Mouse (Mus musculus) liver, embryonic 13.5 days (tissue): Measurements from ENCODE around the gene Mrpl3. TPM values are rescaled to one million over a fixed set of nuclear protein-coding genes. Genes with fewer than 3 reads are reported as not detected.
A peak's percentile ranks its signal among the peaks of the same experiment; 100 is the strongest.

ENCODE experiments used
- ATAC-seq: fragments of 200-750 bp; cut with Nextera tagmentation; 2 replicates; pipeline ENCODE4 v1.8.0; 2017; ENCODE audit warnings: low read depth, mild to moderate bottlenecking, moderate number of reproducible peaks, moderate library complexity
- DNase-seq: peaks from one replicate; pipeline ENCODE4 v3.0.0; 2022
- H3K27ac ChIP-seq: fragments of 300-500 bp; sonication (generic); 2 replicates; pipeline ENCODE4 v1.5.1; 2015; ENCODE audit warnings: moderate library complexity, mild to moderate bottlenecking, inconsistent platforms
- H3K27me3 ChIP-seq: fragments of 300-500 bp; sonication (generic); 2 replicates; pipeline ENCODE4 v1.6.1; 2015; ENCODE audit warnings: mild to moderate bottlenecking, inconsistent platforms
- H3K36me3 ChIP-seq: fragments of 300-500 bp; sonication (generic); 2 replicates; pipeline ENCODE4 v1.6.1; 2015; ENCODE audit warnings: mild to moderate bottlenecking, inconsistent platforms
- H3K4me1 ChIP-seq: fragments of 300-500 bp; sonication (generic); replicated peaks from 2 replicates; pipeline ENCODE4 v1.6.1; 2015; ENCODE audit warnings: inconsistent platforms
- H3K4me2 ChIP-seq: fragments of 300-500 bp; sonication (generic); 2 replicates; pipeline ENCODE4 v1.6.1; 2015; ENCODE audit warnings: inconsistent platforms, mild to moderate bottlenecking, moderate library complexity
- H3K4me3 ChIP-seq: fragments of 300-500 bp; sonication (generic); replicated peaks from 2 replicates; pipeline ENCODE4 v1.5.1; 2015; ENCODE audit warnings: mild to moderate bottlenecking, inconsistent platforms
- H3K9ac ChIP-seq: fragments of 300-500 bp; sonication (generic); 2 replicates; pipeline ENCODE4 v1.6.1; 2015; ENCODE audit warnings: mild to moderate bottlenecking, inconsistent platforms
- H3K9me3 ChIP-seq: fragments of 300-500 bp; sonication (generic); replicated peaks from 2 replicates; pipeline ENCODE4 v1.6.1; 2016; ENCODE audit warnings: inconsistent platforms
- WGBS: fragments of 180-500 bp; shearing (Covaris S2); methylation state at CpG from one replicate; pipeline ENCODE4 v1.1.7; 2015; ENCODE audit not compliant: insufficient replicate concordance; 5-methylcytosine and 5-hydroxymethylcytosine counted together
- polyA plus RNA-seq: library from polyadenylated mRNA; unstranded; fragments of >200 nt; fragmentation: Nextera tagmentation; extraction: Ambion mirVana; gene quantifications from 2 replicates; pipeline ENCODE4 v1.2.1, GENCODE M21; 2015

Gene Mrpl3
- polyA plus RNA-seq, result 83.2 and 92.0 TPM in 2 replicates

GRCm38 (mm10) chr9:105053147-105053557 is at the start of gene Mrpl3:
Gene Mrpl3 (plus strand): TSS chr9:105053239.
- peak within 1 kb of the TSS; percentile 93 for H3K9ac ChIP-seq
- H3K4me2 ChIP-seq, result peak within 1 kb of the TSS; percentile 74
- under 1% methylated on average over 31 of the region's 31 CpGs for WGBS
- no peaks in the 10 kb centered on the region for H3K9me3 ChIP-seq
- ATAC-seq, result peak; percentile 83
- H3K4me3 ChIP-seq, result peak within 1 kb of the TSS; percentile 94
- peak; percentile 63 for DNase-seq
- H3K36me3 ChIP-seq, result peaks cover 31% of the 10 kb centered on the region
- H3K4me1 ChIP-seq, result peaks cover 11% of the 10 kb centered on the region
- H3K27ac ChIP-seq, result peak within 1 kb of the TSS; percentile 49; the same call in 1 of the 2 replicates
- H3K27me3 ChIP-seq, result no peaks in the 10 kb centered on the region

DNA sequence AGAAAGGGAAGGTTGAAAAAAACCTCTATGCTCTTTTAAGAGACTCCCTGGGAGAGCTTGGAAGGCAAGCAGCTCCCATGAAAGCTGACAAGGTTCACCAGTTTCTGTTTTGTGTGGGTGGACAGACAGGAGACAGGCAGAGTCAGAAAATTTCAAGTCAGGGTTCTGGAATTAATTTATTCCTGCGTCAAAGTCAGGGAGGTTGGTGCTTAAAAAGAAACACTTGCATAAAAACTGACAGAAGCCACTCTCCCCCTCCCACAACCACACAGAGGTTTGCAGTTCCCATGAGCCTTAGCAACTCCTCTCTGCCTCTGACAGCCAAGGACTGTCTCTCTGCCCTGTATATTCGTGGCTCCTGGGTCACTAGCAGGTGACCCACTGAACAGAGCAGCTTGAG is 42.3 kb upstream of the Mrpl3 start:
- no peaks in the 10 kb centered on the region for H3K9me3 ChIP-seq
- H3K27me3 ChIP-seq, result no peaks in the 10 kb centered on the region
- no peak overlapping the region for H3K4me2 ChIP-seq
- no peak overlapping the region for H3K4me3 ChIP-seq
- no peak for DNase-seq
- no peaks in the 10 kb centered on the region for H3K36me3 ChIP-seq
- no peak overlapping the region for H3K9ac ChIP-seq
- H3K4me1 ChIP-seq, result no peaks in the 10 kb centered on the region
- ATAC-seq, result no peak
- 21% methylated on average over 2 of the region's 2 CpGs for WGBS
- H3K27ac ChIP-seq, result no peak overlapping the region

DNA sequence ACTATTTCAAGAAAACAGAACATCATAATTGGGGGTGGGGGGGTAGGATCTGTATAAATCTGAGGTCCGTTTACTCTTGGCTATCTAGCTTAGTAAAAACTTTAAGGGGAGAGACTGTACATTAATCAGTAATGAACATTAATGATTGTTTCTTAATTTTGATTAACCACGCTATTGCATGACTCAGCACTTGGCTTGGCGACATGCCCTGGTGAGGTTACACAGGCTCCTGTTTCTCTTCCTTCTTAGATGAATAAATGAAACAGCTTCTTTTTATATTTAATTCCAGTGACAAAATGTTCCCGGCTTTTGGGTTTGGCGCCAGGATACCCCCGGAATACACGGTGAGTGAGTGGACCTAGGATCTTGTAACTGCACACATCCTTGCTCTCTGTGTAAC is 34.9 kb upstream of the Mrpl3 start:
- Histone ChIP-seq H3K9ac (no peak overlapping the region), H3K9me3 (no peaks in the 10 kb centered on the region), H3K4me2 (no peak overlapping the region), H3K4me3 (no peak overlapping the region), H3K36me3 (no peaks in the 10 kb centered on the region), H3K27me3 (no peaks in the 10 kb centered on the region), H3K27ac (no peak overlapping the region), H3K4me1 (no peaks in the 10 kb centered on the region)
- 77% methylated on average over 7 of the region's 7 CpGs for WGBS
- no peak for ATAC-seq
- no peak for DNase-seq

DNA sequence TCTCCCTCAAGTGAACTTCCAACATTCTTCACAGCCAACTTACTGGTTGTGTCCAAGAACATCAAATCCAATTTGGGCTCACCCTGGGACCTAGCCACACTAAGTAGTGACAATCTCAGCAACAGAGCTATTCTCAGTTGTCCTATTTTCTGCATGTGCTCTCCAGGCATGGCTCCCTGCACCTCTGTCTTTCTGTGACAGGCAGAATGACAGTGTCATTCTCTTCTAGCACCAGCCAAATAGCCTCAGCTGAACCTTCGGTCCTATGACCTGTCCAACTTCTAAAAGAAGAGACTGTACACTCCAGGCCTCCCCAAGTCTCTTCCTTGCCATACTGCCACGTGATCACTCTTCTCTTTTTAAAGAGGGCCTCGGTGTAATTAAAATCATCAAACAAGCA is 24.7 kb upstream of the Mrpl3 start:
- Histone ChIP-seq H3K36me3 (no peaks in the 10 kb centered on the region), H3K27ac (no peak overlapping the region), H3K9ac (no peak overlapping the region), H3K4me3 (no peak overlapping the region), H3K4me2 (no peak overlapping the region), H3K27me3 (no peaks in the 10 kb centered on the region), H3K4me1 (no peaks in the 10 kb centered on the region), H3K9me3 (no peaks in the 10 kb centered on the region)
- DNase-seq (no peak), ATAC-seq (no peak)
- WGBS, result 54% methylated on average over 3 of the region's 3 CpGs

DNA sequence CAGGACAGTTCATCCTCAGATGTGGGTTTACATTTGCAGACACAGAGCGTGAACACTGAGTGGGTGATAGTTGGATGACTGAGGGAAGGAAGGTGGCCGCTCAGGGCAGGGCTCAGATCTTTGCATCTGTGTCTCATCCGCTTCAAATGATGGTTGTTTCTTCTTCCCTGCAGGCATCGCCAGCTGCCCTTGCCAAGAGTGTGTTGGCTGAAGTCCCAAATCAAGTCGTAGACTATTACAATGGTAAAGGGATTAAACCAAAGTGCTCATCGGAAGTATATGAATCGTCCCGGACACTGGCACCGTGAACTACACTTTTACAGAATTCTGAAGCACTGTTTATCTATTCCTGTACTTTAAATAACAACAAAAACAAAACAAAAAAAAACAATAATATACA is 20.5 kb upstream of the Mrpl3 start:
- H3K4me3 ChIP-seq, result no peak overlapping the region
- ATAC-seq (no peak), DNase-seq (no peak)
- H3K4me2 ChIP-seq, result no peak overlapping the region
- 80% methylated on average over 9 of the region's 9 CpGs for WGBS
- H3K9ac ChIP-seq, result no peak overlapping the region
- H3K4me1 ChIP-seq, result no peaks in the 10 kb centered on the region
- H3K27me3 ChIP-seq, result no peaks in the 10 kb centered on the region
- no peaks in the 10 kb centered on the region for H3K36me3 ChIP-seq
- no peak overlapping the region for H3K27ac ChIP-seq
- no peaks in the 10 kb centered on the region for H3K9me3 ChIP-seq

GRCm38 (mm10) chr9:105033641-105034040 is 19.4 kb upstream of the Mrpl3 start:
- DNase-seq (no peak), ATAC-seq (no peak)
- Histone ChIP-seq H3K9ac (no peak overlapping the region), H3K4me2 (no peak overlapping the region), H3K9me3 (no peaks in the 10 kb centered on the region), H3K4me3 (no peak overlapping the region), H3K36me3 (no peaks in the 10 kb centered on the region), H3K27me3 (no peaks in the 10 kb centered on the region), H3K4me1 (no peaks in the 10 kb centered on the region), H3K27ac (no peak overlapping the region)
- 73% methylated on average over 7 of the region's 7 CpGs for WGBS

GRCm38 (mm10) chr9:105037847-105038246 is 15.2 kb upstream of the Mrpl3 start:
- Histone ChIP-seq H3K27me3 (no peaks in the 10 kb centered on the region), H3K4me3 (no peak overlapping the region), H3K27ac (no peak overlapping the region), H3K36me3 (no peaks in the 10 kb centered on the region), H3K4me1 (no peaks in the 10 kb centered on the region), H3K9me3 (no peaks in the 10 kb centered on the region), H3K9ac (no peak overlapping the region), H3K4me2 (no peak overlapping the region)
- ATAC-seq, result no peak
- no peak for DNase-seq
- WGBS, result 44% methylated on average over 3 of the region's 3 CpGs

- H3K27me3 ChIP-seq, result no peaks in the 10 kb centered on the region
- no peak overlapping the region for H3K4me3 ChIP-seq
- 64% methylated on average over 7 of the region's 7 CpGs for WGBS
- H3K4me1 ChIP-seq, result no peaks in the 10 kb centered on the region
- H3K4me2 ChIP-seq, result no peak overlapping the region
- DNase-seq, result no peak
- H3K36me3 ChIP-seq, result no peaks in the 10 kb centered on the region
- no peak overlapping the region for H3K9ac ChIP-seq
- H3K9me3 ChIP-seq, result no peaks in the 10 kb centered on the region
- H3K27ac ChIP-seq, result no peak overlapping the region
- no peak for ATAC-seq
Measured at GRCm38 (mm10) chr9:105046014-105046413, 7.0 kb upstream of the Mrpl3 start.

DNA sequence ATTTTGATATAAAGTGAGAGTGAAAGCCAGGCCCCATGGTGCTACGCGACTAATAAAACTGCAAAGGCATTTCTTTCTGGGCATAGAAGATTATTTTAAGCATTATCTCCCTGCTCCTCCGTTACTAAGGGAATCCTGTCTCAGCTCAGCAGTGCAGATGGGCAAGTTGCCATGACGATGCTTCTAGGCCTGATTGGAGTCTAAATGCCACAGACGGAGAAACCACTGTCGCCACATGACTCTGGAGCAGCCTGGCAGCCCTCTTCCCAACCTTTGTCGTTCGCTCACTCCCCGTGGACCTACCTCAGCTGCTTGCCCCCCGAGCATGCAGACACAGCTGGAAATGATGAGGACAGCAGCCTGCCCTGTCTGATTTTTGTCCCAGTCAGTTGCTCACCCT is 4.7 kb upstream of the Mrpl3 start:
- 63% methylated on average over 10 of the region's 10 CpGs for WGBS
- Histone ChIP-seq H3K36me3 (no peaks in the 10 kb centered on the region), H3K27me3 (no peaks in the 10 kb centered on the region), H3K4me2 (no peak overlapping the region), H3K4me1 (no peaks in the 10 kb centered on the region), H3K9ac (no peak overlapping the region), H3K9me3 (no peaks in the 10 kb centered on the region), H3K27ac (no peak overlapping the region), H3K4me3 (no peak overlapping the region)
- ATAC-seq, result no peak
- no peak for DNase-seq

GRCm38 (mm10) chr9:105049636-105050035 is 3.4 kb upstream of the Mrpl3 start:
- no peak for ATAC-seq
- H3K4me1 ChIP-seq, result peaks cover 11% of the 10 kb centered on the region
- H3K27me3 ChIP-seq, result no peaks in the 10 kb centered on the region
- H3K4me3 ChIP-seq, result no peak overlapping the region
- DNase-seq, result no peak
- no peak overlapping the region for H3K9ac ChIP-seq
- no peak overlapping the region for H3K4me2 ChIP-seq
- 27% methylated on average over 2 of the region's 2 CpGs for WGBS
- peaks cover under 1% of the 10 kb centered on the region; the same call in 1 of the 2 replicates for H3K36me3 ChIP-seq
- H3K27ac ChIP-seq, result no peak overlapping the region
- H3K9me3 ChIP-seq, result no peaks in the 10 kb centered on the region

DNA sequence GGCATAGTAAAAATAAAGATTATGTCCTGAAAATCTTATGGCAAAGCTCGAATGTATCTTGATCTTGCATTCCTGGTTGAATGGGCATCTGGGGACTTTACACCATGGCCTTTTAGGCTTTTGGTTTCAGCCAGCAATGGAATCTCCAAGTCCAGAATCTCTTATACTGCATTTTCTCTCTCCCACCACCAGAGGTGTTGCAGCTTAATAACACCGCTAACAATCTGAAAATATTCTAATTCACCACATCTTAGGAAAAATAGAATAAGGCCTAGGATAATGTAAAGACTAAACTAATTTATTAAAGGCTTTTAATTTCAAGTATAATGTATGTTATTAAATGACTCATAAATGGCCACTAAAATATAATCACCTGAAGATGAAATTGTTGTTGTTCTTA is 2.8 kb upstream of the Mrpl3 start:
- no peak overlapping the region for H3K9ac ChIP-seq
- no peak overlapping the region for H3K27ac ChIP-seq
- H3K36me3 ChIP-seq, result peaks cover 5% of the 10 kb centered on the region; the same call in 1 of the 2 replicates
- H3K4me2 ChIP-seq, result no peak overlapping the region
- H3K9me3 ChIP-seq, result no peaks in the 10 kb centered on the region
- DNase-seq (no peak), ATAC-seq (no peak)
- no peaks in the 10 kb centered on the region for H3K27me3 ChIP-seq
- H3K4me1 ChIP-seq, result peaks cover 11% of the 10 kb centered on the region
- 45% methylated on average over 2 of the region's 2 CpGs for WGBS
- H3K4me3 ChIP-seq, result no peak overlapping the region

GRCm38 (mm10) chr9:105053812-105054211 is 773 bp downstream of the Mrpl3 start:
- H3K27ac ChIP-seq, result peak overlapping the region; percentile 49; the same call in 1 of the 2 replicates
- no peak for ATAC-seq
- DNase-seq, result no peak

More at GRCm38 (mm10) chr9:105053812-105054211, 773 bp downstream of the Mrpl3 start:
- Histone ChIP-seq H3K9ac (peak overlapping the region; percentile 93), H3K36me3 (peaks cover 37% of the 10 kb centered on the region), H3K27me3 (no peaks in the 10 kb centered on the region), H3K4me2 (peak overlapping the region; percentile 74), H3K9me3 (no peaks in the 10 kb centered on the region), H3K4me1 (peaks cover 11% of the 10 kb centered on the region), H3K4me3 (peak overlapping the region; percentile 94)
- 15% methylated on average over 4 of the region's 4 CpGs for WGBS
